Mouse (Mus musculus) cortical plate, adult 2 months (tissue): ENCODE measurements at regions not wholly inside any gene's neighbourhood (a gene's known extent, or its start where the extent isn't known, plus 50 kb on each side); places are given as distances from the start of the nearest gene placed in this dataset.

Experiments
- CTCF ChIP-seq: fragments of 200-500 bp; IDR thresholded peaks from 2 replicates; pipeline ENCODE4 v1.5.1; 2011; ENCODE audit warnings: mild to moderate bottlenecking, control low read depth, low read length; ENCODE audit not compliant: insufficient read depth; ENCODE audit errors: extremely low read depth
- POLR2A ChIP-seq: fragments of 200-500 bp; IDR thresholded peaks from 2 replicates; pipeline ENCODE4 v1.6.1; 2011; ENCODE audit warnings: mild to moderate bottlenecking, low read length, control low read depth; ENCODE audit not compliant: insufficient read depth; ENCODE audit errors: extremely low read depth

DNA sequence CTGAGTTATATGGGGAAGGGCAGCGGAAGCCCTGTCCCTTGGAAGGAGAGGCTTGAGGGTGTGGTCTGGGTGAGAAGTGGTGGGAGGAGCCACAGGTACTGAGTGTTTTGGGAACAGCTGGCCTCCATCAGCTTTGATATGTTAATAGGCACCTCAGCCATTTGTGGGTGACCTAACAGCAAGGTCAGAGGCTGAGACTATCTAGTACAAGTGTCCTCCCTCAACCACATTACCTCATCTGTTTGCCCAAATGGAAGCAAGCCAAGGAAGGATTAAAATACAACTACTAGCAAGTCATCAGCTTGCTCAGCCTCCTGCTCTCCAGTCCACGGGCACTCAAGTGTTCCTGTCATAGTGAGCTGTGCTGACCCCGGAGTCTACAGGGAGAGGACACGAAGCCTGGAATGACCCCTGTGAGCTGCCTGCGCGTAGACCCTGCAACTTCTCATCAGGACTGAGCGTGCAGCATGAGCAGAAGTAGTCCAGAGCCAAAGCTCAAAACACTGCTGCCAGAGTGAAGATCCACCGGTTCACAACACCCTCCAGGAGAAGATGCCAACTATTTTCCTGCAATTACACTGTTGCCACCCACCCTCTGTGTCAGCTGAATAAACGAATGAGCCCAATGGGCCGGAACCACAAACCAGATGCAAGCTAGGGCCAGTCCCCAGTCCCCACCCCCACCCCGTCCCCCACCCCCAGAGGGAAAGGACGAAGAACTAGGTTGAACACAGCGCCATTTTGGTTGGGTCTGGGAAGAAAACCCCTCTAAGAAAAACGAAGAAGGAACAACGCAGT, 239.6 kb downstream of the Qk start:
- TF ChIP-seq CTCF (no peak), POLR2A (no peak)
